Mouse (Mus musculus) ES-E14 (cell line): ENCODE measurements at regions not wholly inside any gene's neighbourhood (a gene's known extent, or its start where the extent isn't known, plus 50 kb on each side); places are given as distances from the start of the nearest gene placed in this dataset.

Experiments
- CHD2 ChIP-seq: IDR thresholded peaks from 2 replicates; pipeline ENCODE4 v1.6.1; 2014; ENCODE audit warnings: mild to moderate bottlenecking, low read depth, low read length, inconsistent platforms
- HCFC1 ChIP-seq: IDR thresholded peaks from 2 replicates; pipeline ENCODE4 v1.6.1; 2012; ENCODE audit warnings: low read length, inconsistent platforms, borderline replicate concordance; ENCODE audit not compliant: insufficient read depth

DNA sequence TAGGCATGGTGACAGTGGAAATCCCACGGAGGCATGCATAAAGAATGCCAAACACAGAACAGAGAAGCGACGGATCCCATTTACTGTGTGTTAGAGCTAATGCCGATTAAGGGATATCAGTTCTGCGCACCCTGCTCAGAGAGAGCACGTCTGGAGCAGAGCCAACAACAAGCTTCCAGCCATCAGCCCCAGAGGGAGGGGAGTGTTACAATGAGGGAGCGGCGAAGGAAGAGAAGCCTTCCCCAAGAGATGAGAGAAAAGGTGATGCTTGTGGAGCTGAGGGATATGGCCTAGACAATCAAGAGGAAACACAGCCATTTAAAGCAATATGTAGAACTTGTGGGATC is 2113.2 kb upstream of the 5930422O12Rik start:
- no peak for TF ChIP-seq HCFC1
- TF ChIP-seq CHD2 = no peak
